Mouse (Mus musculus): ENCODE results near the gene Thumpd3.

Thumpd3 gene

GRCm38 (mm10) chr6:113077569-113078030 is 31.6 kb downstream of the Thumpd3 start:
- no peak for DNase-seq (ENCODE audit: low spot score in 2 of 2)

- peak; percentile 31 to 38 for DNase-seq (ENCODE audit: low spot score in 2 of 2)
Measured at GRCm38 (mm10) chr6:113078031-113078721, 32.2 kb downstream of the Thumpd3 start.

- peak in 1 of 2 experiments; percentile 30 for DNase-seq (ENCODE audit: low spot score in 2 of 2)
Measured at GRCm38 (mm10) chr6:113079492-113079891, 33.5 kb downstream of the Thumpd3 start.

- DNase-seq (ENCODE audit: low spot score in 2 of 2), result no peak
Measured at GRCm38 (mm10) chr6:113082229-113082628, 36.2 kb downstream of the Thumpd3 start.

GRCm38 (mm10) chr6:113084590-113084989 is 38.6 kb downstream of the Thumpd3 start:
- no peak for DNase-seq (ENCODE audit: low spot score in 2 of 2)

- no peak for DNase-seq (ENCODE audit: low spot score in 2 of 2)
Measured at GRCm38 (mm10) chr6:113093206-113093605, 47.2 kb downstream of the Thumpd3 start.

GRCm38 (mm10) chr6:113095547-113095946 is 49.5 kb downstream of the Thumpd3 start:
- no peak for DNase-seq (ENCODE audit: low spot score in 2 of 2)

GRCm38 (mm10) chr6:113097662-113098061 is 51.6 kb downstream of the Thumpd3 start:
- no peak for DNase-seq (ENCODE audit: low spot score in 2 of 2)

GRCm38 (mm10) chr6:113099640-113100289 is 53.7 kb downstream of the Thumpd3 start:
- DNase-seq (ENCODE audit: low spot score in 2 of 2), result peak; percentile 84 to 93

GRCm38 (mm10) chr6:113102541-113102940 is 56.5 kb downstream of the Thumpd3 start:
- no peak for DNase-seq (ENCODE audit: low spot score in 2 of 2)

- DNase-seq (ENCODE audit: low spot score in 2 of 2), result no peak
Measured at GRCm38 (mm10) chr6:113103765-113104164, 57.7 kb downstream of the Thumpd3 start.

GRCm38 (mm10) chr6:113109378-113109777 is 63.4 kb downstream of the Thumpd3 start:
- DNase-seq (ENCODE audit: low spot score in 2 of 2), result no peak

GRCm38 (mm10) chr6:113109956-113110355 is 63.9 kb downstream of the Thumpd3 start:
- DNase-seq (ENCODE audit: low spot score in 2 of 2), result no peak

All from frontal cortex, postnatal 36 days (tissue).